Mouse (Mus musculus) induced T-regulatory cell, adult 2 months (primary cell): ENCODE results near the gene Sulf2.

Experiments used
- DNase-seq: peaks from one replicate; pipeline ENCODE4 v3.0.0-alpha.2; 2012; ENCODE audit warnings: low read depth

Gene Sulf2

GRCm38 (mm10) chr2:166175145-166175544, 19.7 kb upstream of the Sulf2 start:
- no peak for DNase-seq

DNA sequence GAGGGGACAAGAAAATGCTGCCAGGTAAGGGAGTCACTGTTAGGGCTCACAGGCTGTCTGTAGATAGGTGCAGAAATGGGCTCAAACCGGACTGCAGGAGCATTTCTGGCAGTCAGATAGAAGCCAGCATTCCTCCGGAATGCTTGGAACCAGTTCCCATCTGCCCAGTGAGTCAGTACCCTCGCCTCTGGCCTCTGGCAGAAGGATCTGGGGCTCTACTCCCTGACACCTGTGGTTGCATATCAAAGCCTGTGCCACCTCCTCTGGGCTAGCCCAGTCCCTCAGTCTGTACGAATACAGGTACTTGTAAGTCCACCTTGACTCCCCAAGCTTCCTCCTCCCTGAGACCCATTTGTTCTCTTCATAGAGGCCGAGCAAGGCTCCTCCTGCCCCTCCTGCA, 17.7 kb upstream of the Sulf2 start:
- no peak for DNase-seq

DNA sequence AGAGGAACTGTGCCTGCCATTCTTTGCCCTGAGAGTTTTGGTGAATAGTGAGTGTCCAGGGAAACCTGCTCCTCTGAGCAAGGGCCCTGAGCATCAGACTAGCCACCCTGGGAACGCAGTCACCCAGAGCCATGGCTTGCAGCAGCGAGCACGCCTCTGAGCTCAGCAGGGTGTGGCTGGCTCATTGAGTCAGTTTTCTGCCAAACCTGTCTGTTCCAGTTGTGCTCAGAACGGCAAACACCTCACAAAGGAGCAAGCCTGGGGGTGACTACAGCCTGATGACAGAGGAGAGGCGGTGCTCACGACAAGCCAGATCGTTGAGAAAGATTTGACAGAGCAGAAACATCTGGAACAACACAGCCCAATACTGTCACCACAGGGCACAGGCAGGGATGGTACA, 14.7 kb upstream of the Sulf2 start:
- no peak for DNase-seq

GRCm38 (mm10) chr2:166168868-166169267, 13.4 kb upstream of the Sulf2 start:
- no peak for DNase-seq

GRCm38 (mm10) chr2:166167387-166167786, 11.9 kb upstream of the Sulf2 start:
- DNase-seq: no peak

DNA sequence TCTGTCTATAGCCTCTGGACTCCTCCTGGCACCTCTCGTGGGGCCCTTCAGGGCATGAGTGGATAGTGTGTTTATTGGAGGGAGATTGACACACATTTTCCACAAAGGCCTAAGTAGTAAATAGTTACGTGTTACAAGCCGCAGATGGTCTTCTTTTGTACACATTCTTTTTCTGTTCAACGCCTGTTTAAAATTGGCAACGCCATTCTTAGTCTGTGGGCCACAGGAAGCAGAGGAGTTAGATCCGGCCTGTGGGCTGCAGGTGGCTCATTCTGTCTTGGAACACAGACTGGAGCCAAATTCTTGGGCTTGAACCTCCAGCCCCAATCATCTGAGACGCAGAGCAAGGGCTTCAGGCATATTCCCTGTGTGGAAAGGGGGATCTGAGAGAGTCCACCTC, 9.9 kb upstream of the Sulf2 start:
- DNase-seq: no peak

GRCm38 (mm10) chr2:166164601-166165000, 9.1 kb upstream of the Sulf2 start:
- DNase-seq: no peak

DNA sequence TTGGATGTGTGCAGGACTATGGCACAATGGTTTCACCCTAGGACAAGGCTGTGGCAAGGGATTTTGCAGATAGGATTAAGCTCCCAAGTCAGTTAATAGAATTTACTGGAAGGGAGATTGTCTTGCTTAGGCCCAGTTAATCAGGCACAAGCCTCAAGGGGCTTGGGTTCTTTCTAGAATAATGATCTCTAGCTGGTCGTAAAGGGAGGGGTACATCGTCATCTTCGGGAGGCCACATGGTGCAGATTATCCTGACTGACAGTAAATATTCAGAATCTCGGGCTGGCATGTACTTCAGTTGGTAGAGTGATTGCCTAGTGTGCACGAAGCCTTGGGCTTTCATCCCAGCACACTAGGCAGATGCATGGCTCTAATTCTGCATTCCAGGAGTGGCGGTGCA, 8.5 kb upstream of the Sulf2 start:
- DNase-seq: no peak

- no peak for DNase-seq
Measured at GRCm38 (mm10) chr2:166163252-166163651, 7.8 kb upstream of the Sulf2 start.

GRCm38 (mm10) chr2:166162160-166162559, 6.7 kb upstream of the Sulf2 start:
- DNase-seq: no peak

DNA sequence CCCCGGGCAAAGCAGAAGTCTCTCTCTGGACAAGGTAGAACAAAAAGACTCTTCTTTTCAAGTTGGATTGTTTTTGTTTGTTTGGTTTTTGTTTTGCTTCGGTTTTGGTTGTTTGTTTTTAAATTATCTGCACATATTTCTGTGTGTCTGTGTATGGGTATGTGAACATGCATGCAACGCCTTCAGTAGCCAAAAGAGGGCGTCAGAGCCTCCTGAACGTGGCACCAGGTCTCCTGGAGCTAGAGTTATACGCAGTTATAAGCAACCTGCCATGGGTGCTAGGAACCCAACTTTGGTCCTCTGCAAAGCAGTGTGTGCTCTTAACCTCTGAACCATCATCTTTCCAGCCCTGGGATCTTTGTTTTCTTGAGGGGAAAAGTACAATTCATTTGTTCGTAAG, 3.8 kb upstream of the Sulf2 start:
- DNase-seq: no peak

DNA sequence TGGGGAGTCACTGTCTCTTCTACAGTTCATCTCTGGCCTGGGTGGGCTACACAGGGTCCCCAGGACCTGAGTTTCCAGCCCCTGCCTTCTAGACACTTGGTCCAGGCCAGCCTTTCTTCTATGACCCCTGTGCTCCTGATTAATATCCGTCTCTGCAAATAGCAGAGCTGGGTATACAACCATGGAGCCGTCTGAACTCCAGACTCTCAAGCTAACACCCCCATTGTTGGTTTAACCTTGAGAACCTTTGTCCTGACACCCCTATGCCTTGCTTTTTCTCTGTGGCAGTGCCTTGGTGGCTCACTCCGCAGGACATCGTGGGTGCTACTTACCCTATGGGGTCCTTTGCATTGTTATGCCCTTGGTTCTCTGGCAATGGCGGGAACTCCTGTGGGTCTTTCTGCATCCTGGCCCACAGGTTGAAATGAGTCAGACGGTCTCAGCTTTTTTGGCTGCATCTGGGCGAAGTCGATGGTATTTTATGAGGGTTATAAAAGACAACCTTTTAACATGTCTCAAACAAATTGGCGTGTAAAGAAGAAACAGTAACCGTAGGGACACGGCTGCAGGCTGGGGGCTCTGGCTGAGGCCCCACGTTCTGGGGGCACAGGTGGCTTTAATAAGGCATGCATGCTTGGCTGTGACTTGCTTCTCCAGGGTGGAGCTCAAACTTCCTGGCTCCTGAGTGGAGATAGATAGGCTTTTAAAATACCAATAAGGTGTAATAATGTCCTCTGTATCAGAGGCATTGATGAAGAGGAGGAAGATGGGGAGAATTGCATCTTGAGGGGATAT, 2.5 kb upstream of the Sulf2 start:
- no peak for DNase-seq

DNA sequence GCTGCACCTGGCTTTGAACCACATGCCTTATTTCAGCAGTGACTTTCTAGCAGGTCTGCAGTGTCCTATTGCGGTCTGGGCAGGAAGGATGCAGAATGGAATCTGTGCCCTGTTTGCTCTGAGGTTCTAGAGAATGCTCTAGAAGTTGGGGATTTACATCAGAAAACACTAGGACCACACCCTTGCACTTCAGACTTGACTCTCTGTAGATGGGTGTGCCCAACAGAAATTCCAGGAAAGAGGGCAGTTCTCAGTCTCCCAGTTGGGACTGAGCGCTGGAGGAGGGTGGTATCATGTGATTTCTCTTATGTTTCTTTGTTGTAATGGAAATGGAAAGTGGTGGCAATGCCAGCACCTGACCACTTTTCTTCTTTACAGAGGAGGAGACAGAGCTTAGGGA, 1.7 kb upstream of the Sulf2 start:
- no peak for DNase-seq

- DNase-seq: no peak
Measured at GRCm38 (mm10) chr2:166156122-166156521, 659 bp upstream of the Sulf2 start.

DNA sequence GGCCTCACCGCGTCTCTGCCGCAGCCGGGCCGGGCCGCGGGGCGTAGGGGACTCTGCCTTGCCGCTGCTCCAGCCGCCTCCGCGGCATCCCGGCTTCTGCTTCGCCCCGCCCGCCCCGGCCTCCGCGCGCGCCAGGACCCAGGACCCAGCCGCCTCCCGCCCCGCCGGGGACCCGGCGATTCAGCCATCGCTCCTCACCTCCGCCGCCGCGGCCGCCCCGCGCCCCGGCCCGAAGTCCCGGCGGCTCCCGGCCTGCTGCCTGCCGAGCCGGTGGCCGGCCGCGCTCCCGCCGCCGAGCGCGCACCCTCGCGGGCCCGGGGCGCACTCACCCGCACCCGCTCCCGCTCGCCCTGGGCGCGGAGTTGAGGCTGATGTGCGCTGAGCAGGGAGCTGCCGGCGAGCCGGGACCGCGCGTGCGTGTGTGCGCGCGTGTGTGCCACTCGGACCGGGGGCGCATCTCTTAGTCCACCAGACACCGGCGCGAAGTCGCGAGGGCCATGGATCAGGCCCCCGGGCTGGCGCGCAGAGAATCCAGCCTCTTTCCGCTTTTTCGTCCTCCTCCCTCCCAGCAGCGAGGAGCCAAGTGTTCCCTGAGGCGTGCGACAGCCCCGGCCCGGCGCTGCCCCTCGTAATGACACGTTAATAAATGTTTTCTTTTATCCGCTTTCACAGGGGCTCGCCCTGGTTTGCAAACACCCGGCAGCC, 562 bp downstream of the Sulf2 start:
- DNase-seq: no peak

- DNase-seq: no peak
Measured at GRCm38 (mm10) chr2:166153891-166154711, 1.4 kb downstream of the Sulf2 start.

DNA sequence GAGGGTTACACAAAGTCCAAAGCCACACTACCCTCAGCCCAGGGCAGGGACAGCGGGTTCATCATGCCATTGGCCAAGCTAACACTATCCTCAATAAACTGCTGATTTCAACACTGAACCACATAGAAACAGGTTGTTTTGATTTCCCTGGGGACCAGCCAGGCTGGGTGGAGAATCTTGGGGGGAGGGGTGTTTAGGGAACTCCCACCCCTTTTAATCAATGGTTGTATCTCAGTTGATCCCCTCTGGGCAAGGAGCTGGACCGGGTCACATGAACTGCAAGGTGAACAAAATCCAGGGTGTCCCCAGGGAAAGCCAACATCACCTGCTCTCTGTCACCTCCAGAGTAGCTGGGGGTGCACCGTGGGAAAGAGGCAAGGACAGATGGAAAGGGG, 2.1 kb downstream of the Sulf2 start:
- DNase-seq: no peak

- no peak for DNase-seq
Measured at GRCm38 (mm10) chr2:166152734-166153398, 2.6 kb downstream of the Sulf2 start.

GRCm38 (mm10) chr2:166151510-166152473, 3.7 kb downstream of the Sulf2 start:
- DNase-seq: no peak

DNA sequence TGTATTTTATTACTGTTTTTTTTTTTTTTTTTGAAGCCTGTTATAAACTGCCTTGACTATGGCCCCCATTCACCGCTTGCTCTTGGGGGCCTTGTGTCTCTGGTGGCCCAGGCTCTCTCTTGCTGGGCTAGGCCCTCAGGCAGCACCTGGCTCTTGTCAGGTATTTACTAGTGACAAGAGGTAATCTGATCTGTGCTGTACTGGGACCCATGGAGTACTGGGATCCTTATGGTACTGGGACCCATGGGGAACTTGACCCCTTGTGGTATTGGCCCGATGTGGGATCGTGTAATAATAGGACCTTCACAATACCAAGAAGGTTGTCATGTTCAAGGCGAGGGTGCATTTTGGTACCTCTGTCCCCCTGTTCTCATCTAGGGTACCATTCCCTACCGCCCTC, 4.9 kb downstream of the Sulf2 start:
- no peak for DNase-seq

- no peak for DNase-seq
Measured at GRCm38 (mm10) chr2:166149482-166149881, 6.0 kb downstream of the Sulf2 start.
